8 mouse cellular contexts compared by ENCODE assay signal in the genomic region with DNA sequence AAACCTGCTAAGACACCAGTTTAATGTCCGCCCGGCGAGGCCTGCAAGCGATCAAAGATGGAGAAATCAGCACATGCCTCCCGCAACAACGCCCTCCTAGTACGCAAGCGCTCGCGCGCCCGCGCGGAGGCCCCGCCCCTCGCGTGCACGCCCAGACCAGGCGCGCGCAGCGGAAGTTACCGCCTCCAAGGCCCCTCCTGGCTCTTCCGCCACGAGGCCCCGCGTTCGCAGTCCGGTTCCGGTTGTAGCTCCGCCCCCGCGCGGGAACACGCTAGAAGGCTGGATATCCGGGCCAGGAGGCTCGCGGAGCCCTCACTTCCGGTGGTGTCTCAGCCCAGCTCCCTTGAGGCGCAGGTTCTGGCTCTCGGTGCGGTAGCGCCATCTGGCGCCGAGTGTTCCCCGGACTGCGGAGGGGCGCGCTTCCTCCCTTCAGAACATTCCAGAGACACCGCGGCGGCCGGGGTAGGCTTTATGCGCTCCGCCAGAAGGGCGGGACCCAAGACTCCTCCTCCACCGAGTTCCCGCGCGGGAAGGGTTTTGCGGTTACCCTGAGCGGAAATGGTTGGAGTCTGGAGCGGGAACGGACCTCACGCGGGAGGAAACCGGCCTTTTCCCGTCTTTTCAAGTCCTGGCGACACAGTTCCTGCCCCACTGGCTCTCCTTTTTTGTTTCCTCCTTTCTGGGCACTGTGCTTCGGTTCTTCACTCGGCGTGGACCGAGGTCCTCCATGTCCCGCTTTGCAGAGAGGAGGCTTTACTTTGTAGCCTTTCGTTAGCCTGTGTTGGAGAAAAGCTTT. TPM values are rescaled to one million over a fixed set of nuclear protein-coding genes. Genes with fewer than 3 reads are reported as not detected.
DNase-seq lines count a peak whose midpoint lies in the region; ATAC-seq and TF ChIP-seq lines count a peak whose summit lies in the region.

No protein-coding gene starts in this region.

- H3K4me3 ChIP-seq in CH12.LX (replicated peaks in 1 of 3; ENCODE audit: low read depth in 2 of 3, low read length in 2 of 3, poor library complexity in 1 of 3) = peak overlapping the region; percentile 57 to 71 (median 68)
- peak overlapping the region; percentile 47 for H3K4me3 ChIP-seq in forebrain, embryonic 11.5 days (ENCODE audit: low read depth, low read length)
- peak overlapping the region; percentile 53 for H3K4me3 ChIP-seq in heart, postnatal 0 days (ENCODE audit: low read depth, low read length)
- H3K4me3 ChIP-seq in liver, embryonic 16.5 days (ENCODE audit: low read depth, low read length) = peak overlapping the region; percentile 72
- H3K4me3 ChIP-seq in neural tube, embryonic 13.5 days = peak overlapping the region; percentile 57
- H3K4me3 ChIP-seq in testis, adult 2 months (ENCODE audit: control insufficient read depth, low read depth, low read length) = peak overlapping the region; percentile 87

- in situ Hi-C loops in CH12.LX (cut with MboI; ENCODE audit: low pct_ligation_motif_present, low pct_unique_long_range_greater_than_20kb, low sequenced_read_pairs) = loop anchor here (5.0 kb wide), 1 partner anchor 241 kb away; no protein-coding TSS in a partner anchor

- peak overlapping the region; percentile 94 for H3K9ac ChIP-seq in CH12.LX (ENCODE audit: insufficient read depth, low read depth)
- H3K9ac ChIP-seq in forebrain, embryonic 11.5 days (ENCODE audit: low read length) = peak overlapping the region; percentile 85
- H3K9ac ChIP-seq in heart, postnatal 0 days (replicated peaks; ENCODE audit: low read depth, low read length) = peak overlapping the region; percentile 68
- peak overlapping the region; percentile 78 for H3K9ac ChIP-seq in liver, embryonic 16.5 days (ENCODE audit: low read depth, low read length)
- peak overlapping the region; percentile 83 for H3K9ac ChIP-seq in neural tube, embryonic 13.5 days

- ATAC-seq in forebrain, embryonic 11.5 days (replicated peaks; ENCODE audit: low FRiP score) = peak; percentile 98
- peak; percentile 97 for ATAC-seq in heart, postnatal 0 days (ENCODE audit: insufficient read depth, low read depth)
- ATAC-seq in liver, embryonic 16.5 days (ENCODE audit: low read depth) = peak; percentile 97
- peak; percentile 99 for ATAC-seq in neural tube, embryonic 13.5 days (ENCODE audit: low read depth)

- TF ChIP-seq CTCF in CH12.LX (conservative IDR thresholded peaks at IDR 0.05 in 1 of 2, IDR thresholded peaks at IDR 0.05 in 1 of 2; ENCODE audit: low read depth in 2 of 2, low read length in 2 of 2) = peak in 1 of 2 experiments; percentile 98; a peak in 2 of 4 replicates
- TF ChIP-seq CTCF in heart, postnatal 0 days (IDR thresholded peaks at IDR 0.05; ENCODE audit: low read depth) = peak; percentile 95
- peak; percentile 31; the same call in 1 of the 2 replicates for TF ChIP-seq CTCF in testis, adult 2 months (IDR thresholded peaks at IDR 0.05; ENCODE audit: control insufficient read depth, insufficient read depth, insufficient replicate concordance, low read depth, low read length)

- H3K27ac ChIP-seq in CH12.LX (ENCODE audit: insufficient read depth, low read depth) = peak overlapping the region; percentile 73
- peak overlapping the region; percentile 95 for H3K27ac ChIP-seq in forebrain, embryonic 11.5 days (ENCODE audit: low read depth, low read length)
- H3K27ac ChIP-seq in heart, postnatal 0 days (ENCODE audit: low read depth) = peak overlapping the region; percentile 93
- peak overlapping the region; percentile 95 for H3K27ac ChIP-seq in liver, embryonic 16.5 days (ENCODE audit: low read length)
- peak overlapping the region; percentile 96 for H3K27ac ChIP-seq in neural tube, embryonic 13.5 days (replicated peaks)
- peak overlapping the region; percentile 90 for H3K27ac ChIP-seq in testis, adult 2 months (ENCODE audit: control insufficient read depth, insufficient read depth, low read depth, low read length)

- H3K27me3 ChIP-seq in CH12.LX (replicated peaks) = no peaks in the 10 kb centered on the region
- H3K27me3 ChIP-seq in forebrain, embryonic 11.5 days (ENCODE audit: control insufficient read depth, insufficient read depth, low read length) = no peaks in the 10 kb centered on the region
- H3K27me3 ChIP-seq in heart, postnatal 0 days (ENCODE audit: control insufficient read depth, insufficient read depth, low read length) = no peaks in the 10 kb centered on the region
- H3K27me3 ChIP-seq in liver, embryonic 16.5 days (ENCODE audit: control insufficient read depth, insufficient read depth, low read depth, low read length) = no peaks in the 10 kb centered on the region
- no peaks in the 10 kb centered on the region for H3K27me3 ChIP-seq in neural tube, embryonic 13.5 days
- H3K27me3 ChIP-seq in testis, adult 2 months (ENCODE audit: control insufficient read depth, insufficient read depth, low read length) = no peaks in the 10 kb centered on the region

- peak; percentile 41; the same call in 1 of the 2 replicates for TF ChIP-seq EP300 in CH12.LX (IDR thresholded peaks at IDR 0.05; ENCODE audit: low read length)
- TF ChIP-seq EP300 in heart, postnatal 0 days (IDR thresholded peaks at IDR 0.05; ENCODE audit: low read depth) = peak; percentile 82; the same call in 1 of the 2 replicates

- H3K9me3 ChIP-seq in CH12.LX (replicated peaks; ENCODE audit: low read length) = no peaks in the 10 kb centered on the region
- no peaks in the 10 kb centered on the region for H3K9me3 ChIP-seq in forebrain, embryonic 11.5 days (ENCODE audit: control insufficient read depth, low read length)
- no peaks in the 10 kb centered on the region for H3K9me3 ChIP-seq in heart, postnatal 0 days (replicated peaks; ENCODE audit: control insufficient read depth, low read length)
- H3K9me3 ChIP-seq in liver, embryonic 16.5 days (replicated peaks; ENCODE audit: control insufficient read depth, low read length) = no peaks in the 10 kb centered on the region
- no peaks in the 10 kb centered on the region for H3K9me3 ChIP-seq in neural tube, embryonic 13.5 days

- peak; percentile 99 for TF ChIP-seq RAD21 in CH12.LX (IDR thresholded peaks at IDR 0.05; ENCODE audit: low read depth, low read length)

- WGBS in forebrain, embryonic 11.5 days = under 1% methylated on average over 71 of the region's 75 CpGs
- under 1% methylated on average over 75 of the region's 75 CpGs for WGBS in heart, postnatal 0 days
- WGBS in liver, embryonic 16.5 days (ENCODE audit: insufficient replicate concordance) = under 1% methylated on average over 75 of the region's 75 CpGs
- under 1% methylated on average over 75 of the region's 75 CpGs for WGBS in neural tube, embryonic 13.5 days

- H3K36me3 ChIP-seq in CH12.LX (replicated peaks in 1 of 2; ENCODE audit: control insufficient read depth in 1 of 2, insufficient read depth in 1 of 2, low read length in 1 of 2) = no peaks in the 10 kb centered on the region
- no peaks in the 10 kb centered on the region for H3K36me3 ChIP-seq in forebrain, embryonic 11.5 days (ENCODE audit: control insufficient read depth, insufficient read depth, low read length)
- H3K36me3 ChIP-seq in heart, postnatal 0 days (replicated peaks; ENCODE audit: control insufficient read depth, insufficient read depth, low read length) = no peaks in the 10 kb centered on the region
- no peaks in the 10 kb centered on the region for H3K36me3 ChIP-seq in liver, embryonic 16.5 days (ENCODE audit: control insufficient read depth, insufficient read depth)
- no peaks in the 10 kb centered on the region for H3K36me3 ChIP-seq in neural tube, embryonic 13.5 days
- no peaks in the 10 kb centered on the region for H3K36me3 ChIP-seq in testis, adult 2 months (ENCODE audit: control insufficient read depth, insufficient read depth, low read length)

- peak overlapping the region; percentile 94; the same call in 1 of the 2 replicates for H3K4me2 ChIP-seq in CH12.LX (ENCODE audit: insufficient read depth, low read depth, poor library complexity, severe bottlenecking)
- H3K4me2 ChIP-seq in forebrain, embryonic 11.5 days (ENCODE audit: low read depth, low read length, severe bottlenecking) = peak overlapping the region; percentile 72
- H3K4me2 ChIP-seq in heart, postnatal 0 days (ENCODE audit: low read depth, low read length) = peak overlapping the region; percentile 71
- peak overlapping the region; percentile 98 for H3K4me2 ChIP-seq in liver, embryonic 16.5 days (ENCODE audit: low read depth, low read length)
- H3K4me2 ChIP-seq in neural tube, embryonic 13.5 days = peak overlapping the region; percentile 65

- dilution Hi-C loops in CH12.LX (cut with MboI; ENCODE audit: extremely low pct_ligation_motif_present, extremely low pct_unique_long_range_greater_than_20kb, low sequenced_read_pairs) = no loop called here

- peak; percentile 80 for TF ChIP-seq POLR2A in CH12.LX (IDR thresholded peaks at IDR 0.05; ENCODE audit: low read depth, low read length)
- peak; percentile 95 for TF ChIP-seq POLR2A in testis, adult 2 months (IDR thresholded peaks at IDR 0.05; ENCODE audit: control insufficient read depth, low read depth, low read length)

- H3K4me1 ChIP-seq in CH12.LX (ENCODE audit: control insufficient read depth in 1 of 2, insufficient read depth in 2 of 2) = peaks cover 0 to 22% of the 10 kb centered on the region in 2 experiments; a peak in 2 of 4 replicates
- H3K4me1 ChIP-seq in forebrain, embryonic 11.5 days (replicated peaks; ENCODE audit: control insufficient read depth, insufficient read depth, low read length) = no peaks in the 10 kb centered on the region; the same call in 1 of the 2 replicates
- no peaks in the 10 kb centered on the region; the same call in 1 of the 2 replicates for H3K4me1 ChIP-seq in heart, postnatal 0 days (ENCODE audit: control insufficient read depth, insufficient read depth)
- H3K4me1 ChIP-seq in liver, embryonic 16.5 days (ENCODE audit: control insufficient read depth, low read depth, low read length) = peaks cover 12% of the 10 kb centered on the region
- peaks cover 19% of the 10 kb centered on the region for H3K4me1 ChIP-seq in neural tube, embryonic 13.5 days (replicated peaks)
- peaks cover 4% of the 10 kb centered on the region; the same call in 1 of the 2 replicates for H3K4me1 ChIP-seq in testis, adult 2 months (ENCODE audit: control insufficient read depth, insufficient read depth, low read length)

- peaks cover 3% of the 10 kb centered on the region; the same call in 1 of the 2 replicates for H3K79me2 ChIP-seq in CH12.LX (replicated peaks; ENCODE audit: control insufficient read depth, extremely low read depth, insufficient read depth, poor library complexity, severe bottlenecking)

- DNase-seq in CH12.LX (ENCODE audit: extremely low read depth) = peak; percentile 99
- DNase-seq in c-Kit-positive CD71-positive TER-119-negative erythroid progenitor cells, embryonic 14.5 days (ENCODE audit: low read depth) = peak; percentile 96
- DNase-seq in forebrain, embryonic 11.5 days (ENCODE audit: low spot score) = peak; percentile 100
- peak; percentile 99 for DNase-seq in heart, postnatal 0 days (ENCODE audit: low spot score)
- peak; percentile 100 for DNase-seq in kidney, postnatal 4 days

RNA-seq across cellular contexts. Expression of a gene that starts 59.4 kb away (rescaled TPM):
- total RNA-seq in CH12.LX (2012; rRNA removed) (not detected in 2 replicates), CH12.LX (2014; rRNA removed) (not detected in 2 replicates)
- not detected in 2 replicates for polyA plus RNA-seq in CH12.LX (2012; ENCODE audit: insufficient read length, low read depth)
- polyA plus RNA-seq in forebrain, embryonic 11.5 days (2014; fragmentation: Nextera tagmentation; extraction: Ambion mirVana) = not detected in 2 replicates
- total RNA-seq in heart, postnatal 0 days (2014; rRNA removed; ENCODE audit: low replicate concordance) = not detected in 2 replicates
- polyA plus RNA-seq in heart, postnatal 0 days (2015; fragmentation: Nextera tagmentation; extraction: Ambion mirVana) = not detected in 2 replicates
- polyA plus RNA-seq in liver, embryonic 16.5 days (2015; fragmentation: Nextera tagmentation; extraction: Ambion mirVana) = not detected in 2 replicates
- not detected in 2 replicates for polyA plus RNA-seq in neural tube, embryonic 13.5 days (2015; fragmentation: Nextera tagmentation; extraction: Ambion mirVana)
- not detected in 2 replicates for polyA plus RNA-seq in testis, adult 2 months (2012; rRNA removed)

Comparison
In these comparisons a context has a peak if more than half of its experiments do, and no peak if none do; other contexts are left out.
1. Peak in every context shown above with its lines: DNase-seq, ATAC-seq, H3K4me3 ChIP-seq and H3K27ac ChIP-seq.